Mouse (Mus musculus): ENCODE measurements at regions not wholly inside any gene's neighbourhood (a gene's known extent, or its start where the extent isn't known, plus 50 kb on each side); places are given as distances from the start of the nearest gene placed in this dataset.

DNA sequence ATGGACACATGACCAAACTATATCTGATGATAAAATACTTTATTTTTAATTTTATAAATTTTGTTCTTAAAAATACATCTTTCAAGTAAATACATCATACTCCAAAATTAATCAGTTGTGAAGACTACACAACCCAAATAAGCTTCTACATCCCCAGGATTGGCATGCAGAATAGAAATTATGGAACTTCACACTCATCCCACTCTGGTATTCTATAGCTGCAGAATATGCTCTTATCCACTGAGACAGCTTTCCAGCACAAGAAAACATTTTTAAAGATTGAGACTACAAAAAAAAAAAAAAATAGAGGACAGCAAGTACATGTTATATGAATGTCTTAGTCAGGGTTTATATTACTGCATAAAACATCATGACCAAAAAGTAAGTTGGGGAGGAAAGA is 94.4 kb downstream of the Gm11232 start:
- H3K9ac ChIP-seq (ENCODE audit: control insufficient read depth, low read depth, low read length, poor library complexity, severe bottlenecking) = no peak overlapping the region
- H3K27me3 ChIP-seq (ENCODE audit: control insufficient read depth in 1 of 2, insufficient read depth in 2 of 2, low read length in 2 of 2) = no peaks in the 10 kb centered on the region
- DNase-seq (ENCODE audit: low read depth, low spot score) = no peak
- H3K9me3 ChIP-seq (replicated peaks; ENCODE audit: insufficient read depth, low read length) = no peaks in the 10 kb centered on the region
- H3K4me1 ChIP-seq (ENCODE audit: control insufficient read depth in 1 of 2, insufficient read depth in 2 of 2, low read length in 2 of 2) = no peaks in the 10 kb centered on the region
- no peak overlapping the region for H3K27ac ChIP-seq (ENCODE audit: control insufficient read depth, low read depth, low read length)
- no peaks in the 10 kb centered on the region for H3K79me2 ChIP-seq (ENCODE audit: control insufficient read depth, insufficient read depth, low read length, poor library complexity)
- H3K4me3 ChIP-seq (ENCODE audit: control insufficient read depth in 1 of 2, insufficient read depth in 1 of 2, low read depth in 2 of 2, low read length in 2 of 2) = no peak overlapping the region
- TF ChIP-seq POLR2AphosphoS2 (IDR thresholded peaks at IDR 0.05; ENCODE audit: low read length) (no peak), POLR2AphosphoS5 (IDR thresholded peaks at IDR 0.05; ENCODE audit: borderline replicate concordance, low read depth, low read length) (no peak), KAT2A (conservative IDR thresholded peaks at IDR 0.05; ENCODE audit: low read depth, low read length) (no peak), ZKSCAN1 (IDR thresholded peaks at IDR 0.05; ENCODE audit: low read depth, low read length) (no peak), TCF12 (IDR thresholded peaks at IDR 0.05; ENCODE audit: low read depth, low read length) (no peak), E2F4 (IDR thresholded peaks at IDR 0.05; ENCODE audit: borderline replicate concordance, low read depth, low read length) (no peak), TBP (IDR thresholded peaks at IDR 0.05; ENCODE audit: low read depth, low read length) (no peak), SMC3 (IDR thresholded peaks at IDR 0.05; ENCODE audit: low read depth, low read length) (no peak)
- H3K36me3 ChIP-seq (ENCODE audit: control insufficient read depth in 1 of 2, insufficient read depth in 2 of 2, low read length in 2 of 2) = no peaks in the 10 kb centered on the region

DNA sequence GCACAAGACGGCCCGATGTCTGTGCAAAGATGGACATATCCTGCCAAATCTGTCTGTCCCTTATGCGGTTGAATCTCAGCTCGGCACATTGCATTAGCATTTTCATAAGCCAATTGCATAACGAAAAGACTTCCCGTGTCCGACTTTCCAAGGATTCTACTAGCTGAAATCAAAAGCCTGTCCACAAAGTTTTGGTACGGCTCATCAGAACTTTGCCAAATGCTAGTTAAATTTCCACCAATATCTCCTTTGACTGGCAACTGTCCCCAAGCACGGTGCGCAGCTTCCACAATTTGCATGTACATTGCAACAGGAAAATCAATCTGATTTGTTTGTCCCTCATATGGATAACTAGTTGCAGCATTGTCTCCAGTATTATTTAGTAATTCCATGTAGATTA is 117.2 kb downstream of the Gm11232 start:
- Histone ChIP-seq H3K9ac (ENCODE audit: control insufficient read depth, low read depth, low read length, poor library complexity, severe bottlenecking) (no peak overlapping the region), H3K27ac (ENCODE audit: control insufficient read depth, low read depth, low read length) (no peak overlapping the region), H3K36me3 (ENCODE audit: control insufficient read depth in 1 of 2, insufficient read depth in 2 of 2, low read length in 2 of 2) (no peaks in the 10 kb centered on the region), H3K9me3 (replicated peaks; ENCODE audit: insufficient read depth, low read length) (no peaks in the 10 kb centered on the region), H3K27me3 (ENCODE audit: control insufficient read depth in 1 of 2, insufficient read depth in 2 of 2, low read length in 2 of 2) (no peaks in the 10 kb centered on the region), H3K4me1 (ENCODE audit: control insufficient read depth in 1 of 2, insufficient read depth in 2 of 2, low read length in 2 of 2) (no peaks in the 10 kb centered on the region), H3K79me2 (ENCODE audit: control insufficient read depth, insufficient read depth, low read length, poor library complexity) (no peaks in the 10 kb centered on the region), H3K4me3 (ENCODE audit: control insufficient read depth in 1 of 2, insufficient read depth in 1 of 2, low read depth in 2 of 2, low read length in 2 of 2) (no peak overlapping the region)
- no peak for TF ChIP-seq ZC3H11A (IDR thresholded peaks at IDR 0.05; ENCODE audit: low read depth, low read length)
- DNase-seq (ENCODE audit: low read depth, low spot score) = no peak

DNA sequence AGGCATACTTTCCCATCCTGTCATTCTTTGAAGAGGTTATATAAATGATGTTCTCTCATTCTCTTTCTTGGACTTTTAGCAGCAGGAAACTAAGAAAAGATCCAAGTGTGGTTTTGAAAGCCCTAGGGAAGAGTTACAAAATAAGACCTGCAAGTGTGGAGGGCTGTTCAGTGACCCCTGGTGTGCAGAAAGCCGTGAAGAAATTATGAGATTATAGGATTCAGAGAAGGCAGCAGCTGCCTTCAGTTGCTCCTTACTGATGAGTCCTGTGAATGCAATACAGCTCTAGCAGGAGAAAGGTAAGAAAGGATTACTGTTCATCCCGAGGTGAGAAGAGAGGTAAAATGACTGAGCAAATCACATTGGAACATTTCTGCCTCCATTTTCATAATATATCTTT is 130.7 kb downstream of the Gm11232 start:
- H3K9ac ChIP-seq (ENCODE audit: control insufficient read depth, low read depth, low read length, poor library complexity, severe bottlenecking) = no peak overlapping the region
- H3K4me1 ChIP-seq (ENCODE audit: control insufficient read depth in 1 of 2, insufficient read depth in 2 of 2, low read length in 2 of 2) = no peaks in the 10 kb centered on the region
- H3K79me2 ChIP-seq (ENCODE audit: control insufficient read depth, insufficient read depth, low read length, poor library complexity) = no peaks in the 10 kb centered on the region
- H3K36me3 ChIP-seq (ENCODE audit: control insufficient read depth in 1 of 2, insufficient read depth in 2 of 2, low read length in 2 of 2) = no peaks in the 10 kb centered on the region
- TF ChIP-seq ZC3H11A (IDR thresholded peaks at IDR 0.05; ENCODE audit: low read depth, low read length) (no peak), POLR2AphosphoS5 (IDR thresholded peaks at IDR 0.05; ENCODE audit: borderline replicate concordance, low read depth, low read length) (no peak), KAT2A (conservative IDR thresholded peaks at IDR 0.05; ENCODE audit: low read depth, low read length) (no peak), ETS1 (IDR thresholded peaks at IDR 0.05; ENCODE audit: low read depth, low read length) (no peak), MYC (IDR thresholded peaks at IDR 0.05; ENCODE audit: low read depth, low read length) (no peak), UBTF (IDR thresholded peaks at IDR 0.05; ENCODE audit: borderline replicate concordance, insufficient read depth, low read depth, low read length) (no peak), POLR2AphosphoS2 (IDR thresholded peaks at IDR 0.05; ENCODE audit: low read length) (no peak), TCF12 (IDR thresholded peaks at IDR 0.05; ENCODE audit: low read depth, low read length) (no peak), ZNF384 (IDR thresholded peaks at IDR 0.05; ENCODE audit: low read depth, low read length) (no peak), ZKSCAN1 (IDR thresholded peaks at IDR 0.05; ENCODE audit: low read depth, low read length) (no peak), TAL1 (IDR thresholded peaks at IDR 0.05; ENCODE audit: low read length) (no peak), MYB (IDR thresholded peaks at IDR 0.05; ENCODE audit: low read depth, low read length) (no peak), EP300 (IDR thresholded peaks at IDR 0.05; ENCODE audit: low read depth in 1 of 2, low read length in 2 of 2) (no peak), TBP (IDR thresholded peaks at IDR 0.05; ENCODE audit: low read depth, low read length) (no peak), MXI1 (IDR thresholded peaks at IDR 0.05; ENCODE audit: low read depth, low read length) (no peak), USF2 (IDR thresholded peaks at IDR 0.05; ENCODE audit: borderline replicate concordance in 1 of 2, insufficient read depth in 1 of 2, low read depth in 1 of 2, low read length in 2 of 2) (no peak), CHD2 (IDR thresholded peaks at IDR 0.05; ENCODE audit: low read length) (no peak)
- no peak overlapping the region for H3K27ac ChIP-seq (ENCODE audit: control insufficient read depth, low read depth, low read length)
- no peak overlapping the region for H3K4me3 ChIP-seq (ENCODE audit: control insufficient read depth in 1 of 2, insufficient read depth in 1 of 2, low read depth in 2 of 2, low read length in 2 of 2)
- no peak for DNase-seq (ENCODE audit: low read depth, low spot score)
- no peaks in the 10 kb centered on the region for H3K9me3 ChIP-seq (replicated peaks; ENCODE audit: insufficient read depth, low read length)
- no peaks in the 10 kb centered on the region for H3K27me3 ChIP-seq (ENCODE audit: control insufficient read depth in 1 of 2, insufficient read depth in 2 of 2, low read length in 2 of 2)

Data from MEL (cell line).